Mouse (Mus musculus) MN1 (cell line): ENCODE measurements at regions not wholly inside any gene's neighbourhood (a gene's known extent, or its start where the extent isn't known, plus 50 kb on each side); places are given as distances from the start of the nearest gene placed in this dataset.

Experiments
- DNase-seq: peaks from one replicate; pipeline ENCODE4 v3.0.0-alpha.2; 2016; ENCODE audit warnings: low spot score

DNA sequence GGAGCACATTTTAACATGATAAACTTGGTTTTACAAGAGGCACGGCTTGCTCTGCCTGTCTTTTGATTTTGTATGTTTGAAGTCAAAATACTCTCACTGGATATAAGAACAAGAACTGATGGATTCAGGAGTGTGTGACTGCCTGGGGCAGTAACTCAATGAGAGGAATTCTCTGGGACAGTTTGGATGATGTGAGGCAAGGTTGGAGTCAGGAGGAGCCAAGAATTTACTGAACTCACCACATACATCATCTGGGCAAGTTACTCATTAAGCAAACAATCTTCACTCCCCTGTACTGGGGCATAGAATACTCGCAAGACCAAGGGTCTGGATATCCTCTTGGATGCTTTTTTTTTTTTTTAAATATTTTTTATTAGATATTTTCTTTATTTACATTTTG, 87.7 kb upstream of the 4933412E24Rik start:
- no peak for DNase-seq

DNA sequence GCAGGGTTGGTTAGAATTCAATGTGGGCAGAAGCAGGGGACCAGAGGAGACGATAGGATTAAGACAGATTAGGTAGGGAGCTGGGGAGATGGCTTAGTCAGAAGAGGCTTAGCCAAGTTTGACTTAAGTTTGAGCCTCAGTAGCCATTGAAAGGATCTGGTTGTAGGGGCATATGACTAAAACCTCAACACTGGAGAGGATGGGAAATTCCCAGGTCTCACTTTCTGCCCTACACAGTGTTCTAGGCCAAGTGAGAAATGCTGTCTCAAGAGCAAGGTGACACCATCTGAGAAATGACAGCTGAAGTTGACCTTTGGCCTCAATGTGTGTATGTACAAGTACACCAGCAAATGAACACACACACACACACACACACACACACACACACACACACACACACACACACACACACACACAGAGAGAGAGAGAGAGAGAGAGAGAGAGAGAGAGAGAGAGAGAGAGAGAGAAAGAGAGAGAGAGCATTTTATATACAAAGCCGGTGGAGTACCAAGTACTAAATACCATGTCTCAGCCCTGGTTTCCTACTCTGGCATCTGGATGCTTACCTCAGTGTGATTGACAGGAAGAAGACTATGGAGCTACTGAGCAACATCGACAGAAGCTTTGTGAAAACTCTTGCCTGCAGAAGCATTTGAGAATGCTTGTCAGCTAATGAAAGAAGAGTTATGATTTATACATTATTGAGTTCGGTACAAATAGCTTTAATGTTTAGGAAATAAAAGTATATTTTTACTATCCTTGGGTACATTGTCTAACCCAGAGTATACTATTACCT, 85.3 kb upstream of the 4933412E24Rik start:
- no peak for DNase-seq

DNA sequence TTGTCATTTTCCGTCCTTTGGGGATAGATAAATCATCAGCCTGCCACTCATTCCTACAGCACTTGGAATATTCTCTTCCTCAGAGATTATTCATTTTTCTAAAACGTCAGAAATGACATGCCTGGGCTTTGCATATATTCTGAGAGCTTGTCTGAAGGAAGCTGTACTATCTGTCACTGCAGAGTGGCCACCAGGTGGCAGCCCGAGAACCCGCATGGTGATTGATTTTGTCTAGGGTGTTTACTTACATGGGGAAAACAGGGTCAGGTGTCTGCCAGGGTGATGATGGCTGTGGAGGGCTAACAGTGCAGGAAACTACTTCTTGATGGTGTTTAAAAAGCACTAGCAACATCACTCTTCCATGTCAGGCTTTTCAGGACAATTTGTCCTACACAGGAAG, 80.7 kb upstream of the 4933412E24Rik start:
- peak; percentile 13 for DNase-seq

- no peak for DNase-seq
Measured at GRCm38 (mm10) chr15:60096131-60096530, 79.7 kb upstream of the 4933412E24Rik start.

GRCm38 (mm10) chr15:60089921-60090320, 73.5 kb upstream of the 4933412E24Rik start:
- DNase-seq: no peak

GRCm38 (mm10) chr15:60088964-60089899, 72.8 kb upstream of the 4933412E24Rik start:
- DNase-seq: no peak
